In the genomic region with DNA sequence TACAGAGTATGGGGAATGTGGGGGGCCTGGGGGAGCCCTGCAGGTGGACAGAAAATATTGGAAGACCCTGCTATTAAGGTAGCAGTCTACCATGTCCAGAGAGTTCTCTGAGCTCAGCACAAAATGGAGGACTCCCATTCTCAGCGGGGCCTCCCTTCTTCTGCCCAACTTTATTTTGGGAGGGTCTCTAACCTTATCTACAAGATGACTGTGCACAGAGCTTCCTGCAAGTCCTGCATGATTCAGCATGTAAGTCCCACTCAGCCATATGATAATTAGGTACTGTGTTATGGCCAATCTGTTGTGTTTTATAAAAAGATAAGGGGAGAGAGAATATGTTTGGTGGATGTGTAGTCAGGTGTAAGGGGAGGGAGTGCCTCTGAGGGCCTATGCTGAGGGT, we compare ENCODE assay signal across 20 mouse cellular contexts.
DNase-seq lines count a peak whose midpoint lies in the region; ATAC-seq lines count a peak whose summit lies in the region.
"Had no signal": no experiment of that assay in that cellular context is flagged by ENCODE, and none has a peak within 500 bp of the region (broad histone marks: within the 10 kb centered on the region; RNA-seq: fewer than 3 reads in every experiment).

No protein-coding gene starts in this region.

- peak overlapping the region; percentile 42; the same call in 1 of the 2 replicates for H3K27ac ChIP-seq in heart, embryonic 10.5 days
- no peak overlapping the region for H3K27ac ChIP-seq in liver, embryonic 11.5 days (ENCODE audit: low read depth, low read length)
- H3K27ac ChIP-seq: embryonic facial prominence, embryonic 10.5 days; hindbrain, embryonic 13.5 days; hindbrain, postnatal 0 days had no signal

- peak overlapping the region; percentile 34 for H3K4me2 ChIP-seq in liver, embryonic 11.5 days
- H3K4me2 ChIP-seq: hindbrain, embryonic 13.5 days had no signal

- peaks cover 5% of the 10 kb centered on the region; the same call in 1 of the 2 replicates for H3K27me3 ChIP-seq in heart, embryonic 10.5 days (ENCODE audit: insufficient read depth, poor library complexity, severe bottlenecking)
- H3K27me3 ChIP-seq in liver, embryonic 11.5 days (replicated peaks; ENCODE audit: control insufficient read depth, insufficient read depth, low read length), result no peaks in the 10 kb centered on the region
- H3K27me3 ChIP-seq: CH12.LX; hindbrain, embryonic 13.5 days; Patski had no signal

- no peak for DNase-seq in heart, embryonic 10.5 days (ENCODE audit: low spot score)
- DNase-seq in heart, adult 9 months (ENCODE audit: low spot score in 2 of 2), result no peak
- DNase-seq in liver, embryonic 11.5 days (ENCODE audit: low spot score), result no peak
- DNase-seq in liver (no peak), MEL-GATA-1-ER (ENCODE audit: extremely low read depth, low read depth) (peak; percentile 94)
- no peak for DNase-seq in lung, adult 18-20 months
- no peak for DNase-seq in B cell, adult 2 months
- DNase-seq: adrenal gland, adult 2 months; adrenal gland, postnatal 36 days; cerebellum, adult 2 months; cerebellum, postnatal 10 days; gastrocnemius, postnatal 36 days; heart, adult 11 months; heart, postnatal 10 days had no signal

- H3K9me3 ChIP-seq in heart, embryonic 10.5 days, result no peaks in the 10 kb centered on the region
- no peaks in the 10 kb centered on the region for H3K9me3 ChIP-seq in liver, embryonic 11.5 days (ENCODE audit: control insufficient read depth, low read length)
- H3K9me3 ChIP-seq: embryonic facial prominence, embryonic 10.5 days; hindbrain, embryonic 13.5 days had no signal

- H3K36me3 ChIP-seq in heart, embryonic 10.5 days, result no peaks in the 10 kb centered on the region
- H3K36me3 ChIP-seq in liver, embryonic 11.5 days (ENCODE audit: control insufficient read depth, insufficient read depth, low read length), result no peaks in the 10 kb centered on the region
- H3K36me3 ChIP-seq: embryonic facial prominence, embryonic 10.5 days; hindbrain, embryonic 13.5 days had no signal

- H3K4me3 ChIP-seq in heart, embryonic 10.5 days, result no peak overlapping the region
- no peak overlapping the region for H3K4me3 ChIP-seq in liver, embryonic 11.5 days (ENCODE audit: low read depth, low read length)
- H3K4me3 ChIP-seq: embryonic facial prominence, embryonic 10.5 days; hindbrain, embryonic 13.5 days had no signal

- 76% methylated on average over 1 of the region's 1 CpGs for WGBS in heart, embryonic 10.5 days
- 38% methylated on average over 1 of the region's 1 CpGs for WGBS in liver, embryonic 11.5 days

- peaks cover 21% of the 10 kb centered on the region for H3K4me1 ChIP-seq in heart, embryonic 10.5 days
- H3K4me1 ChIP-seq in liver, embryonic 11.5 days (replicated peaks; ENCODE audit: control insufficient read depth, insufficient read depth, low read length), result peaks cover 16% of the 10 kb centered on the region
- H3K4me1 ChIP-seq: hindbrain, embryonic 13.5 days had no signal

- ATAC-seq in liver, embryonic 11.5 days (replicated peaks; ENCODE audit: low FRiP score), result peak; percentile 70
- ATAC-seq: forebrain, embryonic 14.5 days; hindbrain, postnatal 0 days; Patski had no signal

- H3K9ac ChIP-seq in liver, embryonic 11.5 days (ENCODE audit: low read depth, low read length), result no peak overlapping the region
- H3K9ac ChIP-seq: hindbrain, embryonic 13.5 days had no signal
